Mouse (Mus musculus) liver, embryonic 15.5 days (tissue): ENCODE results near the gene Stk32c. TPM values are rescaled to one million over a fixed set of nuclear protein-coding genes. Genes with fewer than 3 reads are reported as not detected.

Source experiments
- ATAC-seq: fragments of 200-750 bp; cut with Nextera tagmentation; 2 replicates; pipeline ENCODE4 v1.8.0; 2017; ENCODE audit warnings: moderate number of reproducible peaks, mild to moderate bottlenecking, moderate library complexity; ENCODE audit not compliant: insufficient read depth
- H3K27ac ChIP-seq: fragments of 300-500 bp; sonication (generic); replicated peaks from 2 replicates; pipeline ENCODE4 v1.5.1; 2015; ENCODE audit warnings: mild to moderate bottlenecking, inconsistent platforms
- H3K27me3 ChIP-seq: fragments of 300-500 bp; sonication (generic); 2 replicates; pipeline ENCODE4 v1.6.1; 2015; ENCODE audit warnings: mild to moderate bottlenecking, inconsistent platforms
- H3K36me3 ChIP-seq: fragments of 300-500 bp; sonication (generic); replicated peaks from 2 replicates; pipeline ENCODE4 v1.6.1; 2015; ENCODE audit warnings: moderate library complexity, mild to moderate bottlenecking, inconsistent platforms
- H3K4me1 ChIP-seq: fragments of 300-500 bp; sonication (generic); replicated peaks from 2 replicates; pipeline ENCODE4 v1.6.1; 2015; ENCODE audit warnings: inconsistent platforms
- H3K4me2 ChIP-seq: fragments of 300-500 bp; sonication (generic); 2 replicates; pipeline ENCODE4 v1.6.1; 2015; ENCODE audit warnings: moderate library complexity, mild to moderate bottlenecking, inconsistent platforms
- H3K4me3 ChIP-seq: fragments of 300-500 bp; sonication (generic); replicated peaks from 2 replicates; pipeline ENCODE4 v1.5.1; 2015; ENCODE audit warnings: mild to moderate bottlenecking, inconsistent platforms
- H3K9ac ChIP-seq: fragments of 300-500 bp; sonication (generic); 2 replicates; pipeline ENCODE4 v1.6.1; 2015; ENCODE audit warnings: moderate library complexity, mild to moderate bottlenecking, inconsistent platforms
- H3K9me3 ChIP-seq: fragments of 300-500 bp; sonication (generic); replicated peaks from 2 replicates; pipeline ENCODE4 v1.6.1; 2016; ENCODE audit warnings: inconsistent platforms
- WGBS: fragments of 180-500 bp; shearing (Covaris S2); methylation state at CpG from one replicate; pipeline ENCODE4 v1.1.7; 2015; ENCODE audit warnings: mixed read lengths; ENCODE audit not compliant: insufficient replicate concordance; 5-methylcytosine and 5-hydroxymethylcytosine counted together
- polyA plus RNA-seq: library from polyadenylated mRNA; unstranded; fragments of >200 nt; fragmentation: Nextera tagmentation; extraction: Ambion mirVana; gene quantifications from 2 replicates; pipeline ENCODE4 v1.2.1, GENCODE M21; 2015

The Stk32c gene
- polyA plus RNA-seq, 1 experiment from 2014 or later, result not detected

DNA sequence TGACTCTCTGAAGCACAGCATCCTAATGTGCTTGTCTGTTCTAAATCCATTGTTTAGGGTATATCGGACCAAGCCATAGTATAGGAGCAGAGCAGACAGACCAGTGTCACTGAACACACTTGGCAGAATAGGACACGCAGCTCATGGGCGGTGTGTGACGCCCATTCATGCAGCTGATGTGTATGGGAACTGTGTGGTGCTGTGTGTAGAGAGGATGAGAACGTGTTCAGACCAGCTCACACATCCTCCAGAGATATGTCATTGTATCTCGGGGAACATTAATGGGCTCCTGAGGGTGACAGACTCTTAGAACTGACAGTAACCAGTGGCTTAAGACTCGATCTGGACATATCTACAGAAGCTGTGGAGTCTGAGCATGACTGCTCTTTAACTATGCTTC is 13.3 kb upstream of the Stk32c start:
- H3K27ac ChIP-seq, result no peak overlapping the region
- no peak for ATAC-seq
- H3K9me3 ChIP-seq, result no peaks in the 10 kb centered on the region
- no peaks in the 10 kb centered on the region; the same call in 1 of the 2 replicates for H3K4me1 ChIP-seq
- no peaks in the 10 kb centered on the region for H3K36me3 ChIP-seq
- H3K4me2 ChIP-seq, result no peak overlapping the region
- no peak overlapping the region for H3K4me3 ChIP-seq
- WGBS, result 61% methylated on average over 7 of the region's 7 CpGs
- no peak overlapping the region for H3K9ac ChIP-seq
- H3K27me3 ChIP-seq, result no peaks in the 10 kb centered on the region

- Histone ChIP-seq H3K9me3 (no peaks in the 10 kb centered on the region), H3K27ac (peak overlapping the region; percentile 55; the same call in 1 of the 2 replicates), H3K4me2 (no peak overlapping the region), H3K36me3 (no peaks in the 10 kb centered on the region), H3K9ac (no peak overlapping the region), H3K4me1 (no peaks in the 10 kb centered on the region; the same call in 1 of the 2 replicates), H3K27me3 (no peaks in the 10 kb centered on the region), H3K4me3 (no peak overlapping the region)
- peak; percentile 22; the same call in 1 of the 2 replicates for ATAC-seq
- 14% methylated on average over 8 of the region's 8 CpGs for WGBS
These were observed 11.6 kb upstream of the Stk32c start for GRCm38 (mm10) chr7:139224725-139225124.

- peak overlapping the region; percentile 55; the same call in 1 of the 2 replicates for H3K27ac ChIP-seq
- no peak for ATAC-seq
These were observed 11.0 kb upstream of the Stk32c start for GRCm38 (mm10) chr7:139224070-139224469.

DNA sequence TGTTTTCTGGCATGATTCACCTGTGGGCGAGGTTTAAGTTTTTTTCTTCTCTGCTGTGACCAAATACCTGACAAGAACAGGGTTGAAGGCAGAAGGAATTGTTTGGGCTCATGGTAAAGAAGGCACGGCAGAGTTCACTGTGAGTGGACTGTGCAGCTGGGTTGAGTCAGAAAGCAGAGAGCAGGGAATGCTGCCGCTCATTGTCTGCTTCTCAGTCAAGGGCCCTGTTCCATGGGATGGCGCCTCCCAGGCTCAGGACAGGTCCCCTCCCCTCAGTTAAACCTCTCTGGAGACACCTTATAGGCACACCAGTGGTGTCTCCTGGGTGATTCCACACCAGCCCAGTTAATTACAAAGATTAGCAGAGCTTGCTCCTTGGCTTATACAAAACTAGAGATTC is 9.2 kb upstream of the Stk32c start:
- no peak for ATAC-seq
- no peak overlapping the region for H3K4me3 ChIP-seq
- 66% methylated on average over 4 of the region's 4 CpGs for WGBS

More at GRCm38 (mm10) chr7:139224070-139224469, 11.0 kb upstream of the Stk32c start:
- Histone ChIP-seq H3K36me3 (no peaks in the 10 kb centered on the region), H3K4me3 (no peak overlapping the region), H3K4me2 (no peak overlapping the region), H3K27me3 (no peaks in the 10 kb centered on the region), H3K9me3 (no peaks in the 10 kb centered on the region), H3K4me1 (no peaks in the 10 kb centered on the region; the same call in 1 of the 2 replicates), H3K9ac (no peak overlapping the region)
- 32% methylated on average over 1 of the region's 1 CpGs for WGBS

DNA sequence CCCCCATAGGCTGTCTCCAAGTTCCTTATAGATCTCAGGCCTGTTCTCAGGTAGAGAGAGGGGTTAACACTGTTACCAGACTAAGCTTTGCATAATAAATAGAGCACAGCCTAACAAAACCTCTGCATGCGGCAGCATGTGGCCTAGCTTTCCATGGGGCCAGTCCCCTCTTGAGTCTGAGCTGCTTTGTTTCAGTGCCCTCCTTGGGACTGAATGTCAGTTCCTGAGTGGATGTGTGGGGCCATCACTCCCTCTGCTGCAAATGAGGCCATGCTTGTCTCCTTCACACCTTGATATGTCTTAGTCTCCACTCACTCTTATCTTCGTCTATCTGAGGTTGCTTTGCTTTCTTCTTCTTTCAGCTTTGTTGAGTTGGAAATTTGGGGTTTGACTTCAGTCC is 8.7 kb upstream of the Stk32c start:
- Histone ChIP-seq H3K9ac (no peak overlapping the region), H3K9me3 (no peaks in the 10 kb centered on the region), H3K4me3 (no peak overlapping the region), H3K27ac (no peak overlapping the region), H3K36me3 (no peaks in the 10 kb centered on the region), H3K27me3 (no peaks in the 10 kb centered on the region), H3K4me2 (no peak overlapping the region), H3K4me1 (no peaks in the 10 kb centered on the region)
- 56% methylated on average over 2 of the region's 2 CpGs for WGBS
- ATAC-seq, result no peak

More for the DNA sequence above, 9.2 kb upstream of the Stk32c start:
- H3K27ac ChIP-seq, result no peak overlapping the region
- no peaks in the 10 kb centered on the region for H3K9me3 ChIP-seq
- no peaks in the 10 kb centered on the region for H3K36me3 ChIP-seq
- H3K27me3 ChIP-seq, result no peaks in the 10 kb centered on the region
- no peaks in the 10 kb centered on the region for H3K4me1 ChIP-seq
- no peak overlapping the region for H3K4me2 ChIP-seq
- no peak overlapping the region for H3K9ac ChIP-seq

- ATAC-seq, result no peak
- Histone ChIP-seq H3K4me3 (no peak overlapping the region), H3K4me1 (no peaks in the 10 kb centered on the region), H3K4me2 (no peak overlapping the region), H3K9ac (no peak overlapping the region), H3K36me3 (no peaks in the 10 kb centered on the region), H3K9me3 (no peaks in the 10 kb centered on the region), H3K27me3 (no peaks in the 10 kb centered on the region), H3K27ac (no peak overlapping the region)
- WGBS, result 59% methylated on average over 5 of the region's 5 CpGs
These were observed 8.0 kb upstream of the Stk32c start for GRCm38 (mm10) chr7:139221072-139221471.

DNA sequence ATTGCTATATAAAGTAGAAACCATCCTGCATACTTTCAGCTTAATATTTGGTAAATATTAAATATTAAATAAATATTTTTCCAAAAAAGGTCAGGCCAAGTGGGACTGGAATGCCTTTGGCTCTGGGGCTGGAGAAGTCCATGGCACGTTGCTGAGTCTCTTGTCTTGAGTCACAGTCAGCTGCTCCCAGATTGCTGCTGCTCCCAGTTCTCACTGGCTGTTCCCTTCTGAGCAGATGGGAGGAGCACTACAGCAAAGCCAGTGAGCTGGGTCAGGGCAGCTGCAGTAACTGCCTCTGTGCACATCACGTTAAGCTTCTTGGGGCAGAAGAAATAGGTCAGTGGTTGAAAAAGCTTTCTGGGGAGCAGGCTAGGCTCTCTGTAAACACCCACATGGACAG is 7.2 kb upstream of the Stk32c start:
- no peak overlapping the region for H3K4me3 ChIP-seq
- 53% methylated on average over 2 of the region's 2 CpGs for WGBS

DNA sequence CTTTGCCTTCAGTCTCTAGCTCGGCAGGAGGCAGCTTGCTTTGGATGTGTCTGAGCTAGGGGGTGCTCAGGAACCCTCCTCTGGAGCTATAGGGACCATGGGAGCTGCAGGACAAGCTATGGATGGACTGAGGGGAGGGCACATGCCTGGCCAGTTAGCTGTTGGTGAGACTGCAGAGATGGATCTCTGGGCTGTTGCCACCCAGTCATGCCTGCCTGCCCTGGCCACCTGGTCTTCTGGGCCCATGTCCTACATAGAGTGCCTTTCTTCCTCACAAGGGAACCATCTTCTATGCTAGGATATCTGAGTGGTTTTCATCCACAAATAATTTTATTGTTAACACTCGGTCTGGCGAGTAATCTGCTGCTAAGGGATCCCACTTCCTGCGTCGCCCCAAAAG is 6.4 kb upstream of the Stk32c start:
- Histone ChIP-seq H3K27me3 (no peaks in the 10 kb centered on the region), H3K4me1 (no peaks in the 10 kb centered on the region), H3K4me2 (no peak overlapping the region), H3K9ac (no peak overlapping the region), H3K27ac (no peak overlapping the region), H3K9me3 (no peaks in the 10 kb centered on the region), H3K36me3 (no peaks in the 10 kb centered on the region), H3K4me3 (no peak overlapping the region)
- 66% methylated on average over 5 of the region's 5 CpGs for WGBS
- ATAC-seq, result no peak

More for the DNA sequence above, 7.2 kb upstream of the Stk32c start:
- H3K27ac ChIP-seq, result no peak overlapping the region
- H3K4me1 ChIP-seq, result no peaks in the 10 kb centered on the region
- ATAC-seq, result no peak
- H3K4me2 ChIP-seq, result no peak overlapping the region
- H3K9ac ChIP-seq, result no peak overlapping the region
- H3K9me3 ChIP-seq, result no peaks in the 10 kb centered on the region
- no peaks in the 10 kb centered on the region for H3K36me3 ChIP-seq
- no peaks in the 10 kb centered on the region for H3K27me3 ChIP-seq

- Histone ChIP-seq H3K4me1 (peaks cover under 1% of the 10 kb centered on the region), H3K27me3 (no peaks in the 10 kb centered on the region), H3K4me2 (no peak overlapping the region), H3K4me3 (no peak overlapping the region), H3K9me3 (no peaks in the 10 kb centered on the region), H3K9ac (no peak overlapping the region), H3K27ac (no peak overlapping the region), H3K36me3 (no peaks in the 10 kb centered on the region)
- no peak; the same call in 1 of the 2 replicates for ATAC-seq
- WGBS, result 48% methylated on average over 6 of the region's 6 CpGs
These were observed 5.7 kb upstream of the Stk32c start for GRCm38 (mm10) chr7:139218641-139219415.

DNA sequence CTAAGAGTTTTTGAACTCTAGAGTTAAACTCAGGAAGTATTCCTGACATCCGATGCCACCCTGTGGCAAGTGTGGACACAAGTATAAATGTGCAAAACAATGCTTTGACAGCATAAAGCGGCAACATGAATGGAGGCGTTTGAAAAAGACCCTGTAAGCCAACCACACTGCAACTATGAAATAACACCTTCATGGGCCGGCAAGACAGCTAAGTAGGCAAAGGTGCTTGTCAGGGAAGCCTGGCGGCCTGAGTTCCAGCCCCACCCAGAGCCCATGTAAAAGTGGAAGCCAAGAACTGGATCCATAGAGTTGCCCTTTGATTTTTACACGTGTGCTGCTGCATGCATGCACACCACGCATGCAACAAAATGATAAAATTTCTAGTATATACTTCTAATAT is 3.9 kb upstream of the Stk32c start:
- 66% methylated on average over 7 of the region's 7 CpGs for WGBS

DNA sequence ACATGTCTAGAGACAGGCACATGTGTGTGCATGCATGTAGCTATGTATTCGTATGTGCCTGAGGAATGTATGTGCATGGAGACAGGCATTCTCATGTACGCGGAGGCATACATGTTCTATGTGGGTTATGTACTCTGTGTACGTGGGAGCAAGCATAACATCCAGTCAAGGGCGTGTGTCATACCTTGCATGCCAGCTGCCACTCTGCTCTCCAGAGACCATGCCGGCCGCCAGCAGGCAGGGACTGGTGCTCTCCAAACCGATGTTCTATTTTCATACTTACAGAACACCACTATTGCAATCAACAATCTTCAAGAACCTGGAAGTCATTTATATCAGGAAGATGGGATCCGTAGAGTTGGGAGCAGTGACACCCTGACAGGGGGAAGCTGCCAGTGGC is 3.4 kb upstream of the Stk32c start:
- ATAC-seq, result no peak
- Histone ChIP-seq H3K4me2 (no peak overlapping the region), H3K9ac (no peak overlapping the region), H3K27me3 (no peaks in the 10 kb centered on the region), H3K4me3 (no peak overlapping the region), H3K27ac (no peak overlapping the region), H3K36me3 (no peaks in the 10 kb centered on the region), H3K9me3 (no peaks in the 10 kb centered on the region), H3K4me1 (peaks cover 18% of the 10 kb centered on the region)
- WGBS, result 75% methylated on average over 9 of the region's 9 CpGs

More for the DNA sequence above, 3.9 kb upstream of the Stk32c start:
- H3K27ac ChIP-seq, result no peak overlapping the region
- no peak overlapping the region for H3K4me2 ChIP-seq
- H3K4me1 ChIP-seq, result peaks cover 18% of the 10 kb centered on the region
- no peak overlapping the region for H3K4me3 ChIP-seq
- ATAC-seq, result no peak
- H3K9me3 ChIP-seq, result no peaks in the 10 kb centered on the region
- no peak overlapping the region for H3K9ac ChIP-seq
- no peaks in the 10 kb centered on the region for H3K36me3 ChIP-seq
- H3K27me3 ChIP-seq, result no peaks in the 10 kb centered on the region
